Mouse (Mus musculus): Measurements from ENCODE around the gene Tbata.
A peak's percentile ranks its signal among the peaks of the same experiment; 100 is the strongest.

Tbata gene

GRCm38 (mm10) chr10:61211743-61212142 lies 40.0 kb downstream of the Tbata start:
- peak; percentile 57 to 58 for DNase-seq

GRCm38 (mm10) chr10:61212817-61213216 lies 41.1 kb downstream of the Tbata start:
- no peak for DNase-seq

- peak; percentile 41 to 50 for DNase-seq
Observed at GRCm38 (mm10) chr10:61215658-61216057, 43.9 kb downstream of the Tbata start.

- no peak for DNase-seq
Observed at GRCm38 (mm10) chr10:61216163-61216562, 44.4 kb downstream of the Tbata start.

- no peak for DNase-seq
Observed at GRCm38 (mm10) chr10:61219318-61219717, 47.6 kb downstream of the Tbata start.

- DNase-seq: no peak
Observed at GRCm38 (mm10) chr10:61225694-61226093, 53.9 kb downstream of the Tbata start.

- DNase-seq: no peak
Observed at GRCm38 (mm10) chr10:61226784-61227396, 55.1 kb downstream of the Tbata start.

GRCm38 (mm10) chr10:61231756-61232155 lies 60.0 kb downstream of the Tbata start:
- DNase-seq: no peak

GRCm38 (mm10) chr10:61232858-61233567 lies 61.3 kb downstream of the Tbata start:
- no peak for DNase-seq

GRCm38 (mm10) chr10:61234319-61234718 lies 62.6 kb downstream of the Tbata start:
- DNase-seq: no peak

GRCm38 (mm10) chr10:61235677-61236267 lies 64.0 kb downstream of the Tbata start:
- no peak for DNase-seq

- DNase-seq: no peak
Observed at GRCm38 (mm10) chr10:61236683-61237390, 65.1 kb downstream of the Tbata start.

- no peak for DNase-seq
Observed at GRCm38 (mm10) chr10:61237391-61237785, 65.6 kb downstream of the Tbata start.

All from B cell, adult 2 months (primary cell).